ENCODE assay signal across 9 mouse cellular contexts in genomic region chr1:73998925-73999375, GRCm38 (mm10).
DNase-seq lines count a peak whose midpoint lies in the region; ATAC-seq and TF ChIP-seq lines count a peak whose summit lies in the region.
"Had no signal": no experiment of that assay in that cellular context is flagged by ENCODE, and none has a peak within 500 bp of the region (broad histone marks: within the 10 kb centered on the region; RNA-seq: fewer than 3 reads in every experiment).

No protein-coding gene starts in this region.

- ATAC-seq in liver, embryonic 14.5 days (ENCODE audit: insufficient read depth), result no peak
- ATAC-seq in stomach, embryonic 15.5 days (ENCODE audit: insufficient read depth, low FRiP score, low read depth), result no peak
- no peak for ATAC-seq in inflammation-experienced regulatory T-cells, adult 6 months
- no peak for ATAC-seq in hindbrain, postnatal 0 days

- H3K9ac ChIP-seq in liver, adult 2 months (ENCODE audit: low read depth, low read length), result no peak overlapping the region
- H3K9ac ChIP-seq in liver, embryonic 14.5 days (replicated peaks), result no peak overlapping the region; the same call in 1 of the 2 replicates
- no peak overlapping the region for H3K9ac ChIP-seq in stomach, embryonic 15.5 days
- H3K9ac ChIP-seq in hindbrain, postnatal 0 days (replicated peaks; ENCODE audit: low read length), result no peak overlapping the region

- no peak for DNase-seq in liver, adult 2 months (ENCODE audit: extremely low read depth, low read depth, low spot score)
- no peak for DNase-seq in liver
- peak; percentile 61 for DNase-seq in heart, adult 8-10 months (ENCODE audit: low spot score)
- no peak for DNase-seq in liver, embryonic 14.5 days (ENCODE audit: low read depth in 3 of 3, low spot score in 3 of 3)
- DNase-seq in hindbrain, postnatal 0 days (ENCODE audit: low spot score), result no peak
- DNase-seq in T-cell, adult 2 months (ENCODE audit: low spot score), result no peak
- DNase-seq: cerebellum, adult 11-12 months had no signal

- 36% methylated on average over 5 of the region's 5 CpGs for WGBS in liver, adult 2 months
- WGBS in liver, embryonic 14.5 days (ENCODE audit: insufficient replicate concordance), result 56% methylated on average over 5 of the region's 5 CpGs
- WGBS in stomach, embryonic 15.5 days, result 48% methylated on average over 5 of the region's 5 CpGs
- WGBS in hindbrain, postnatal 0 days, result 74% methylated on average over 5 of the region's 5 CpGs

- H3K27ac ChIP-seq in liver, adult 2 months (replicated peaks; ENCODE audit: insufficient read depth, low read depth, low read length), result peak overlapping the region; percentile 4
- no peak overlapping the region for H3K27ac ChIP-seq in liver, embryonic 14.5 days
- H3K27ac ChIP-seq in stomach, embryonic 15.5 days, result peak overlapping the region; percentile 64
- H3K27ac ChIP-seq in hindbrain, postnatal 0 days, result no peak overlapping the region

- H3K4me1 ChIP-seq in liver, adult 2 months (ENCODE audit: control insufficient read depth, insufficient read depth, low read length), result peaks cover 28% of the 10 kb centered on the region
- H3K4me1 ChIP-seq in liver, embryonic 14.5 days (replicated peaks; ENCODE audit: control insufficient read depth in 2 of 2, insufficient read depth in 2 of 2, low read length in 1 of 2), result peaks cover 13 to 44% of the 10 kb centered on the region in 2 experiments
- H3K4me1 ChIP-seq in stomach, embryonic 15.5 days, result peaks cover 41% of the 10 kb centered on the region
- H3K4me1 ChIP-seq in hindbrain, postnatal 0 days (ENCODE audit: insufficient read depth, low read length), result no peaks in the 10 kb centered on the region

- TF ChIP-seq POLR2A in liver, adult 2 months (IDR thresholded peaks at IDR 0.05; ENCODE audit: extremely low read depth, insufficient read depth, low read length), result no peak

- peaks cover 41% of the 10 kb centered on the region; the same call in 1 of the 2 replicates for H3K36me3 ChIP-seq in liver, adult 2 months (ENCODE audit: control insufficient read depth, insufficient read depth, low read length)
- peaks cover 13% of the 10 kb centered on the region; the same call in 1 of the 2 replicates for H3K36me3 ChIP-seq in liver, embryonic 14.5 days (replicated peaks; ENCODE audit: control insufficient read depth, insufficient read depth, low read depth)
- H3K36me3 ChIP-seq in stomach, embryonic 15.5 days, result no peaks in the 10 kb centered on the region
- H3K36me3 ChIP-seq in hindbrain, postnatal 0 days (ENCODE audit: insufficient read depth, low read length), result no peaks in the 10 kb centered on the region

- peak overlapping the region; percentile 78 for H3K4me2 ChIP-seq in liver, embryonic 14.5 days (ENCODE audit: low read depth)
- H3K4me2 ChIP-seq in stomach, embryonic 15.5 days, result no peak overlapping the region
- no peak overlapping the region for H3K4me2 ChIP-seq in hindbrain, postnatal 0 days (ENCODE audit: low read depth, low read length)

- no peak for TF ChIP-seq CTCF in liver, adult 2 months (IDR thresholded peaks at IDR 0.05; ENCODE audit: low read depth, low read length)
- no peak for TF ChIP-seq CTCF in liver, embryonic 14.5 days (IDR thresholded peaks at IDR 0.05; ENCODE audit: low read depth)
- TF ChIP-seq CTCF in hindbrain, postnatal 0 days (IDR thresholded peaks at IDR 0.05; ENCODE audit: low read depth), result no peak

- no peaks in the 10 kb centered on the region for H3K9me3 ChIP-seq in liver, embryonic 14.5 days (ENCODE audit: control insufficient read depth, low read length)
- no peaks in the 10 kb centered on the region for H3K9me3 ChIP-seq in stomach, embryonic 15.5 days
- no peaks in the 10 kb centered on the region for H3K9me3 ChIP-seq in hindbrain, postnatal 0 days (ENCODE audit: low read length)

- H3K27me3 ChIP-seq in liver, adult 2 months (ENCODE audit: control insufficient read depth, insufficient read depth, low read length), result no peaks in the 10 kb centered on the region
- no peaks in the 10 kb centered on the region for H3K27me3 ChIP-seq in liver, embryonic 14.5 days (ENCODE audit: control insufficient read depth, insufficient read depth, low read length)
- H3K27me3 ChIP-seq in stomach, embryonic 15.5 days (replicated peaks), result no peaks in the 10 kb centered on the region
- no peaks in the 10 kb centered on the region for H3K27me3 ChIP-seq in hindbrain, postnatal 0 days (ENCODE audit: insufficient read depth, low read length)

- no peak for TF ChIP-seq EP300 in liver, embryonic 14.5 days (IDR thresholded peaks at IDR 0.05; ENCODE audit: low read depth)

- H3K79me2 ChIP-seq in liver, adult 2 months (ENCODE audit: control insufficient read depth, insufficient read depth, low read length), result peaks cover 11% of the 10 kb centered on the region; the same call in 1 of the 2 replicates

- no peak overlapping the region for H3K4me3 ChIP-seq in liver, adult 2 months (ENCODE audit: insufficient read depth, low read depth, low read length)
- no peak overlapping the region for H3K4me3 ChIP-seq in liver, embryonic 14.5 days (ENCODE audit: insufficient read depth in 1 of 2, low read depth in 2 of 2, low read length in 2 of 2)
- no peak overlapping the region for H3K4me3 ChIP-seq in stomach, embryonic 15.5 days (replicated peaks)
- H3K4me3 ChIP-seq in hindbrain, postnatal 0 days (ENCODE audit: low read length), result no peak overlapping the region

Comparison
In these comparisons a context has a peak if more than half of its experiments do, and no peak if none do; other contexts are left out.
1. H3K27ac ChIP-seq: peak in liver, adult 2 months (single experiment) and stomach, embryonic 15.5 days (single experiment); none in liver, embryonic 14.5 days (single experiment) and hindbrain, postnatal 0 days (single experiment).